Mouse (Mus musculus) CH12.LX (cell line): ENCODE measurements at regions not wholly inside any gene's neighbourhood (a gene's known extent, or its start where the extent isn't known, plus 50 kb on each side); places are given as distances from the start of the nearest gene placed in this dataset.

ENCODE experiments used
- CHD1 ChIP-seq: IDR thresholded peaks from 2 replicates; pipeline ENCODE4 v1.6.1; 2012; ENCODE audit warnings: low read depth, low read length, improper control_type of control experiment, inconsistent platforms
- CTCF ChIP-seq, 2 experiments: IDR thresholded peaks in 1 of 2; conservative IDR thresholded peaks in 1 of 2; 2 replicates each; pipeline ENCODE4 v1.5.1; 2011 to 2012; ENCODE audit warnings: low read depth in 2 of 2, low read length in 2 of 2, improper control_type of control experiment in 1 of 2, inconsistent platforms in 1 of 2, mild to moderate bottlenecking in 1 of 2, moderate library complexity in 1 of 2
- JUN ChIP-seq: IDR thresholded peaks from 2 replicates; pipeline ENCODE4 v1.6.1; 2011; ENCODE audit warnings: low read depth, mild to moderate bottlenecking, low read length, improper control_type of control experiment, moderate library complexity; ENCODE audit not compliant: insufficient read depth
- MAZ ChIP-seq: IDR thresholded peaks from 2 replicates; pipeline ENCODE4 v1.6.1; 2012; ENCODE audit warnings: low read depth, mild to moderate bottlenecking, inconsistent platforms, low read length, improper control_type of control experiment, moderate library complexity
- POLR2A ChIP-seq: IDR thresholded peaks from 2 replicates; pipeline ENCODE4 v1.6.1; 2011; ENCODE audit warnings: low read depth, mild to moderate bottlenecking, improper control_type of control experiment, low read length
- USF1 ChIP-seq: IDR thresholded peaks from 2 replicates; pipeline ENCODE4 v1.6.1; 2014; ENCODE audit warnings: low read depth, mild to moderate bottlenecking, inconsistent platforms, low read length, improper control_type of control experiment

DNA sequence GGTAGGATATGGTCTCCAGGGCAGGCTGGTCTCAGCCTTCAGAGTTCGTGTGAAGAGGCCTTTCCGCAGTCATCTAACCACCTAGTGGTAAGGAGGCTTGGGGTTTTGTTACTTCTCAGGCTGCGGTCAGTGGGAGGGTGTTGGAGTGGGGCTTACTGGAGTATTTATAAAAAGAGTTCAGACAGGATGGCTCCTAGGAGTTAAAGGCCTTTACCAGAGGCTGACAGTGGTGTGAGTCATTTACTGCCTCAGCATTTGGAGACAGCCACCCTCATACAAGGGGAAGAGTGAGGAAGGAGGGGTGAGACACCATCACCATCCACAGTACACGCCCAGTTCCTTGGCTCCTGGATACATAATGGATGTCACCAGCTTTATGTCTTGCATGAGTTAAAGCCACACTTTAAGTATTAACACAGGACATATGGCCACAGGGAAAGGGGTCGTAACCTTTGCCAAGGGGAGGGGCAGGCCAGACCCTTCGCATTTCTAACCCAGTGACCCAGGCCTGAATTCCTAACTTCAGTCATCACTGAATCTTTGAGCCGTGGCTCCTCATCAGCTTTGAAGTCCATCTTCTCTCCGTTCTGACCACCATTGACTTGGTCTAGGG, 81.2 kb upstream of the Basp1 start:
- TF ChIP-seq CTCF (conservative IDR thresholded peaks at IDR 0.05 in 1 of 2, IDR thresholded peaks at IDR 0.05 in 1 of 2; ENCODE audit: low read depth in 2 of 2, low read length in 2 of 2) (no peak), CHD1 (no peak), USF1 (no peak), POLR2A (no peak), JUN (no peak), MAZ (no peak)
